Mouse (Mus musculus) splenic B cell, adult 2 months (primary cell): ENCODE data around the gene Rhpn2.

Source experiments
- DNase-seq: peaks from one replicate; pipeline ENCODE4 v3.0.0-alpha.2; 2011; ENCODE audit warnings: low read depth, low spot score
- H3K27me3 ChIP-seq: 2 replicates; pipeline ENCODE4 v1.6.1; 2012; ENCODE audit warnings: mild to moderate bottlenecking, low read length, moderate library complexity, mixed read lengths; ENCODE audit not compliant: control insufficient read depth, poor library complexity, insufficient read depth, severe bottlenecking
- H3K36me3 ChIP-seq: 2 replicates; pipeline ENCODE4 v1.6.1; 2012; ENCODE audit warnings: mild to moderate bottlenecking, low read length, moderate library complexity, mixed read lengths; ENCODE audit not compliant: control insufficient read depth, poor library complexity, insufficient read depth, severe bottlenecking

Rhpn2 gene

GRCm38 (mm10) chr7:35334527-35335452, 820 bp downstream of the Rhpn2 start:
- DNase-seq = peak; percentile 84

DNA sequence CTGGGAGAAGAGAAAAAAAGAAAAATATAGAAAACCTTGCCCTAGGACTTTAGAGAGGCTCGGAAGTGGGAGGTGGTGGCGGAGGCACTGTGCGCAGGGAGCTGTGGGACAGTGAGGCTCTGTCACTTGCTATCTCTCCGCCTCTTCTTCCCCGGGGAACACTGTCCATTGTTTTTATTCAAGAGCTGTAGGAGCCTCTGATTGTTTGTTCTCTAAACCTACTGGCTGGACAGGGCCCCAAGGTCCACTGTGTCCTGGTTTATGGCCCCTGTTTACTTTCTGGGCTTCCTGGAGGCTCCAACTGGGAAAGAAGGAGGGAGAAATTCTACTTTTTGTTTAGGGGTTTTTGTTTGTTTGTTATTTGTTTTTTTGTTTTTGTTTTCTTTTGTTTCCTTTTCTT, 6.2 kb downstream of the Rhpn2 start:
- no peak for DNase-seq
- no peaks in the 10 kb centered on the region for H3K36me3 ChIP-seq
- no peaks in the 10 kb centered on the region for H3K27me3 ChIP-seq

More at GRCm38 (mm10) chr7:35334527-35335452, 820 bp downstream of the Rhpn2 start:
- Histone ChIP-seq H3K27me3 (no peaks in the 10 kb centered on the region), H3K36me3 (no peaks in the 10 kb centered on the region)

DNA sequence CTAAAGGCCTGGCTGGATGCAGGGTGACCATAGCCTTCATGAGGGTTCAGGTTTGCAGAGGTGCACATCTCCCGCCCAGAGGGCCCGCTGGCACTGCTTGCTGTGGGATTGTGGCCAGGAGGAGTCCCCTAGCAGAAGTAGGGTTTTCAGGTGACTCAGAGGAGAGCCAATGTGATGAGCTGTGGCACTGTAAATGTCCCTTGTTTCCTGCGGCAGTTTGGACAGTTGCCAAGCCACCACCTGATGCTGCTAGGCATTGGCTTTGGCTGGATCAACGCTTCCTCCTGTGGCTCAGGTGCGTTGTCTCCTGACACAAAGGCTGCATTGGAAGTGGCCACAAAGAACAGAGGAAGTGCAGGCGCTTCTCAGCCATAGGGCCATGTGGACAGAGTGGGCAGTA, 7.3 kb downstream of the Rhpn2 start:
- no peak for DNase-seq
- Histone ChIP-seq H3K36me3 (no peaks in the 10 kb centered on the region), H3K27me3 (no peaks in the 10 kb centered on the region)

DNA sequence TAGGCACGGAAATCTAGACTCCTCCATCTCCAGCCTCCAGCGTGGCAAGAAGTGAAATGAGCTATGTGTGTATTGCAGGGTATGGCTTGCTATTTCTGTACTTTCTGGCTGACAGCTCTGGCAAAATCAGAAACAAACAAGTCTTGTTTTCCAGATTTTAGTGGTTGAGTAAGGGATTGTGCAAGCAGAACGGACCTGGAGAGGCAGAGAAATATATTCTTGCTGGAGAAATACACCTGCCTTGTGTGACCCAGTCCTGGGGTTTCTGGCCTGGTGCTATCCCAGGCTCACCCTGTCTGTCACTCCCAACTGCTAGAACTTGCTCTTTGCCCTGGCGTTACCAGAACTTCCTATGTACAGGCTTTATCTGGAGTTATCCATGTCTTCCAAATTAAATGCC, 8.5 kb downstream of the Rhpn2 start:
- no peak for DNase-seq
- Histone ChIP-seq H3K27me3 (no peaks in the 10 kb centered on the region), H3K36me3 (no peaks in the 10 kb centered on the region)

DNA sequence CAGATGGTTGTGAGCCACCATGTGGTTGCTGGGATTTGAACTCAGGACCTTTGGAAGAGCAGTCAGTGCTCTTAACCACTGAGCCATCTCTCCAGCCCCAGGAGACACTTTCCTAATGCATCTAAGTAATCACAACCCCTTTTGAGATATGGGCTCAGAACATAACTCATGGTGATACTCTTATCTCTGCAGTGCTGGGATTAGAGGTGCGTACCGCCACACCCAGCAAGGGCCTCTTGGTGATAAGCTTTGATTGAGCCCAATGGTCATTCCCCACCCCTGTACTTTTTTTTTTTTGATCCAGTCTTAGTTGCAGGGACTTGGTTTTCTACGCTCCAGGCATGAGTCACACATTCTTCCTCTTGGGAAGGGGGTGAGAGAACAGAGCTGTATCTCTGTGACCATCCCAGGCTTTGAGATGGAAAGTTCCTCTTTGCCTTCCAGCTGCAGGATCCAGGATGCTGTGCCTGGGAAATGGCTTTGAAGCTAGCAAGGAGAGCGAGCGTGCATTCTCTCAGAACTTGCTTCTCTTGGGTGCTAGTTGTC, 10.9 kb downstream of the Rhpn2 start:
- Histone ChIP-seq H3K36me3 (no peaks in the 10 kb centered on the region), H3K27me3 (no peaks in the 10 kb centered on the region)
- DNase-seq = no peak

GRCm38 (mm10) chr7:35347918-35348700, 14.1 kb downstream of the Rhpn2 start:
- Histone ChIP-seq H3K36me3 (no peaks in the 10 kb centered on the region), H3K27me3 (no peaks in the 10 kb centered on the region)
- DNase-seq = no peak

DNA sequence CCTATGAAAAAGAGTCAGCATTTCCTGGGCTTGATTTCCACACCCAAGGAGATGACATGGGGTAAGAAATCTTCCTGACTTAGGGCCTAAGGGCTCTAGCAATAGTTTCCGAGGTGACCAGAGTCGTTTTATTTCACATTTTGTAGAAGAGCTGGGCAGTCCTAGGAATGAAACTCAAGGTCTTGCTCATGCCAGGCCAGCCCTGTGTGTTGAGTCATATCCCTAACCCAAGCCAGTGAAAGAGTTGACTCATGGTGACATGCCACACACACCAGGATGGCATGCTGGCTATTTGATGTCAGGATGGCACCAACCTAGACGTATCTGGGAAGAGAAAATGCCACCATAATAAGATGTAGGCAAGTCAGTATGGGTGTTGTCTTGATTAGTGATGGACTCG, 15.1 kb downstream of the Rhpn2 start:
- DNase-seq = no peak
- Histone ChIP-seq H3K36me3 (no peaks in the 10 kb centered on the region), H3K27me3 (no peaks in the 10 kb centered on the region)

- DNase-seq = no peak
- no peaks in the 10 kb centered on the region for H3K27me3 ChIP-seq
These were observed 16.1 kb downstream of the Rhpn2 start for GRCm38 (mm10) chr7:35349886-35350684.

GRCm38 (mm10) chr7:35351155-35351554, 17.2 kb downstream of the Rhpn2 start:
- H3K36me3 ChIP-seq = no peaks in the 10 kb centered on the region
- no peak for DNase-seq

More at GRCm38 (mm10) chr7:35349886-35350684, 16.1 kb downstream of the Rhpn2 start:
- H3K36me3 ChIP-seq = no peaks in the 10 kb centered on the region

GRCm38 (mm10) chr7:35353306-35353705, 19.3 kb downstream of the Rhpn2 start:
- no peaks in the 10 kb centered on the region for H3K36me3 ChIP-seq
- no peak for DNase-seq
- no peaks in the 10 kb centered on the region for H3K27me3 ChIP-seq

More at GRCm38 (mm10) chr7:35351155-35351554, 17.2 kb downstream of the Rhpn2 start:
- no peaks in the 10 kb centered on the region for H3K27me3 ChIP-seq

- no peaks in the 10 kb centered on the region for H3K27me3 ChIP-seq
- H3K36me3 ChIP-seq = no peaks in the 10 kb centered on the region
- DNase-seq = no peak
These were observed 21.4 kb downstream of the Rhpn2 start for GRCm38 (mm10) chr7:35355303-35355872.

DNA sequence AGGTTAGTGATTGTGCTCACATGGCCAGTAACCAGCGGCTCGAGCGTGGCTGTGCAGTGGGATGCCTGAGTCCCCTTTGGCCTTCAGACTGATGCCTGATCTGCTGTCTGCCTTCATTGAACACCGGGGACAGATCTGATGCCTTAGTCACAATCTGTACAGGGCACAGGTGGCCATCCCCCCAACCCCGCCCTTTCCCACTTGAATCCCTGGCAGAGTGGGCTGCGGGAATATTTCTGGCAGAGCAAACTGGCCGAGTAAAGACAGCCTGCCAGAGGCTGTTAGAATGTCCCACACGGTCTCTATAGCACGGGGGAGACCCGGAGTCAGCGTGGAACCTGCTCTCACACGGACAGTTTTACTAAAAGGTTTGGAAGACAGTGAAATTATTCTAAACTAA, 23.7 kb downstream of the Rhpn2 start:
- DNase-seq = no peak
- H3K36me3 ChIP-seq = no peaks in the 10 kb centered on the region
- no peaks in the 10 kb centered on the region for H3K27me3 ChIP-seq

- Histone ChIP-seq H3K27me3 (no peaks in the 10 kb centered on the region), H3K36me3 (no peaks in the 10 kb centered on the region)
- DNase-seq = no peak
These were observed 28.3 kb downstream of the Rhpn2 start for GRCm38 (mm10) chr7:35362253-35362652.

DNA sequence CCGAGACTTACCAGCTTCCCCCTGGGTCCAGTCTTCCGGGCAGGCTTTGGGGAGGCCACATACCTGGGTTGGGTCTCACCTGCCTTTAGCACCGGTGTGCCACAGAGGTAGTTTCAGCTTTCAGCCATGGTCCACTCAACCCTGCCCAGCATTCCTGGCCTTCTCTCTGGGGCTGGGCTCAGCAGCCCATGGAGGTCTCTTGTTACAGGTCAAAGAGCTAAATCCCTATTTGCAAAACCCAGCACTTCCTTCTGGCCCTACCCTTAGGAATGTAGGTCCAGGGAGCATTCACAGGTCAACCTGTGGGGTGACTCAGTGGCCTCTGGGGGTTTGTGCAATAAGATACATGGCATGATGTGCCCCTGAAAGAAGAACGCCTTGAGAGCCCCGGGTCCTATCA, 28.9 kb downstream of the Rhpn2 start:
- Histone ChIP-seq H3K27me3 (no peaks in the 10 kb centered on the region), H3K36me3 (no peaks in the 10 kb centered on the region)
- no peak for DNase-seq
